Mouse (Mus musculus): ENCODE results near the gene Paics. TPM values are rescaled to one million over a fixed set of nuclear protein-coding genes. Genes with fewer than 3 reads are reported as not detected.
"Not testable (repeated sequence)": the region's sequence is repeated elsewhere in the genome, so short reads cannot be mapped to it uniquely, and the experiment has no call there.

Paics gene
- polyA plus RNA-seq, 1 experiment from 2014 or later: 252 TPM

- WGBS: 83% methylated on average over 3 of the region's 3 CpGs
- TF ChIP-seq CTCF (IDR thresholded peaks at IDR 0.05; ENCODE audit: low read depth): no peak
Observed at GRCm38 (mm10) chr5:76910807-76911206, 40.3 kb upstream of the Paics start.

DNA sequence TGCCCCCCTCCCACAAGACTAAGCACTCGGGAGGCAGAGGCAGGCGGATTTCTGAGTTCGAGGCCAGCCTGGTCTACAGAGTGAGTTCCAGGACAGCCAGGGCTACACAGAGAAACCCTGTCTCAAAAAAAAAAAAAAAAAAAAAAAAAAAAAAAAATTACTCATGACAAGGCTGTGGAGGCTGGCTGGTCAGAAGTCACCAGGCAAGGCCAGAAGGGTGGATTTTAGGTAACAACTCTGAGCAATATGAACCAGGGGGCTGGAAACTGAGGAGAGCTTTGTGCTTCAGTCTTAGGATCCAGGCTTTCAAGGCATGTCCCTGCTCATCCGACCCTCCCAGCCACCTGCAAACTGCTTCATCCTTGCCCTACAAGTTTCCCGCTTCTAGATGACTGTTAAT lies 38.6 kb upstream of the Paics start:
- not testable (repeated sequence) for H3K4me3 ChIP-seq (replicated peaks; ENCODE audit: low read depth, low read length); H3K27me3 ChIP-seq (ENCODE audit: insufficient read depth, low read length); H3K27ac ChIP-seq; H3K4me1 ChIP-seq (replicated peaks; ENCODE audit: insufficient read depth, low read length); H3K9me3 ChIP-seq (replicated peaks; ENCODE audit: low read length); H3K9ac ChIP-seq (ENCODE audit: low read depth, low read length); H3K4me2 ChIP-seq (ENCODE audit: low read length); ATAC-seq (replicated peaks; ENCODE audit: low FRiP score, low read depth); DNase-seq (ENCODE audit: low spot score)
- 93% methylated on average over 5 of the region's 5 CpGs for WGBS
- peaks cover 22% of the 10 kb centered on the region for H3K36me3 ChIP-seq (ENCODE audit: insufficient read depth, low read length)

More at GRCm38 (mm10) chr5:76910807-76911206, 40.3 kb upstream of the Paics start:
- H3K27me3 ChIP-seq (ENCODE audit: insufficient read depth, low read length): no peaks in the 10 kb centered on the region
- H3K4me2 ChIP-seq (ENCODE audit: low read length): no peak overlapping the region
- DNase-seq (ENCODE audit: low spot score) (no peak), ATAC-seq (replicated peaks; ENCODE audit: low FRiP score, low read depth) (no peak)
- no peak overlapping the region for H3K27ac ChIP-seq
- H3K36me3 ChIP-seq (ENCODE audit: insufficient read depth, low read length): peaks cover 19% of the 10 kb centered on the region
- no peak overlapping the region for H3K9ac ChIP-seq (ENCODE audit: low read depth, low read length)
- peaks cover 4% of the 10 kb centered on the region; the same call in 1 of the 2 replicates for H3K4me1 ChIP-seq (replicated peaks; ENCODE audit: insufficient read depth, low read length)
- H3K9me3 ChIP-seq (replicated peaks; ENCODE audit: low read length): no peaks in the 10 kb centered on the region
- no peak overlapping the region for H3K4me3 ChIP-seq (replicated peaks; ENCODE audit: low read depth, low read length)

DNA sequence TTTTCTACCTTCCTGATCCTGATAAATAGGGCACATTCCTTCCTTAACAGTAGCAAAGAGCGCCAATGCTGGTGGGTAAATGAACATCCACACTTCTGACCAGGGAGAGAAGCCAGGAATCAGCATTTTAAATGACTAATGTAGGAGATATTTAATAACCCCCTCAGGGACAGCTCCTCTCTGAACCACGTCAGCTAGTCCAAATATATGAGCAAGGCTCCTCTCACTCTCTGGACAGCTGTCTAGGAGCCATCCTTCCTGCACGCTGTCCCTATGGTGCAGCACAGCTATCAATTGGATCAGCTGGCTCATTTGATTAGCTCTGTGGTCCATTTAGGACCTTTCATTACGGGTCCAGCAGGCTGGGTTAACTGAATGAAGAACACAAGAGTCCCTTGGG lies 28.3 kb upstream of the Paics start:
- Histone ChIP-seq H3K9ac (ENCODE audit: low read depth, low read length) (no peak overlapping the region), H3K9me3 (replicated peaks; ENCODE audit: low read length) (0 out of 2 replicates have a peak, but pooled peaks cover 4% of the 10 kb centered on the region), H3K36me3 (ENCODE audit: insufficient read depth, low read length) (peaks cover 42% of the 10 kb centered on the region), H3K27ac (peak overlapping the region; percentile 40; the same call in 1 of the 2 replicates), H3K27me3 (ENCODE audit: insufficient read depth, low read length) (no peaks in the 10 kb centered on the region), H3K4me1 (replicated peaks; ENCODE audit: insufficient read depth, low read length) (no peaks in the 10 kb centered on the region), H3K4me3 (replicated peaks; ENCODE audit: low read depth, low read length) (no peak overlapping the region), H3K4me2 (ENCODE audit: low read length) (no peak overlapping the region)
- WGBS: 78% methylated on average over 4 of the region's 4 CpGs
- DNase-seq (ENCODE audit: low spot score) (no peak), ATAC-seq (replicated peaks; ENCODE audit: low FRiP score, low read depth) (no peak)
- no peak for TF ChIP-seq CTCF (IDR thresholded peaks at IDR 0.05; ENCODE audit: low read depth)

- Histone ChIP-seq H3K36me3 (ENCODE audit: insufficient read depth, low read length) (peaks cover 37% of the 10 kb centered on the region), H3K27me3 (ENCODE audit: insufficient read depth, low read length) (no peaks in the 10 kb centered on the region), H3K4me3 (replicated peaks; ENCODE audit: low read depth, low read length) (no peak overlapping the region), H3K4me1 (replicated peaks; ENCODE audit: insufficient read depth, low read length) (no peaks in the 10 kb centered on the region), H3K4me2 (ENCODE audit: low read length) (no peak overlapping the region), H3K9ac (ENCODE audit: low read depth, low read length) (no peak overlapping the region), H3K9me3 (replicated peaks; ENCODE audit: low read length) (0 out of 2 replicates have a peak, but pooled peaks cover 4% of the 10 kb centered on the region), H3K27ac (peak overlapping the region; percentile 40; the same call in 1 of the 2 replicates)
- no peak for TF ChIP-seq CTCF (IDR thresholded peaks at IDR 0.05; ENCODE audit: low read depth)
- peak; percentile 70 for ATAC-seq (replicated peaks; ENCODE audit: low FRiP score, low read depth)
- WGBS: 59% methylated on average over 13 of the region's 13 CpGs
- peak; percentile 81 for DNase-seq (ENCODE audit: low spot score)
Observed at GRCm38 (mm10) chr5:76923428-76923827, 27.7 kb upstream of the Paics start.

- Histone ChIP-seq H3K9ac (ENCODE audit: low read depth, low read length) (no peak overlapping the region), H3K9me3 (replicated peaks; ENCODE audit: low read length) (0 out of 2 replicates have a peak, but pooled peaks cover 4% of the 10 kb centered on the region), H3K4me1 (replicated peaks; ENCODE audit: insufficient read depth, low read length) (0 out of 2 replicates have a peak, but pooled peaks cover 2% of the 10 kb centered on the region), H3K27ac (no peak overlapping the region), H3K36me3 (ENCODE audit: insufficient read depth, low read length) (peaks cover 31% of the 10 kb centered on the region), H3K27me3 (ENCODE audit: insufficient read depth, low read length) (no peaks in the 10 kb centered on the region), H3K4me3 (replicated peaks; ENCODE audit: low read depth, low read length) (no peak overlapping the region), H3K4me2 (ENCODE audit: low read length) (no peak overlapping the region)
- DNase-seq (ENCODE audit: low spot score) (no peak), ATAC-seq (replicated peaks; ENCODE audit: low FRiP score, low read depth) (no peak)
- TF ChIP-seq CTCF (IDR thresholded peaks at IDR 0.05; ENCODE audit: low read depth): no peak
- 34% methylated on average over 1 of the region's 1 CpGs for WGBS
Observed at GRCm38 (mm10) chr5:76924296-76924695, 26.8 kb upstream of the Paics start.

GRCm38 (mm10) chr5:76928124-76928832 lies 22.8 kb upstream of the Paics start:
- Histone ChIP-seq H3K9ac (ENCODE audit: low read depth, low read length) (no peak overlapping the region), H3K4me2 (ENCODE audit: low read length) (peak overlapping the region; percentile 36), H3K4me3 (replicated peaks; ENCODE audit: low read depth, low read length) (peak overlapping the region; percentile 10; the same call in 1 of the 2 replicates), H3K27ac (peak overlapping the region; percentile 80), H3K36me3 (ENCODE audit: insufficient read depth, low read length) (peaks cover 16% of the 10 kb centered on the region), H3K27me3 (ENCODE audit: insufficient read depth, low read length) (no peaks in the 10 kb centered on the region), H3K9me3 (replicated peaks; ENCODE audit: low read length) (0 out of 2 replicates have a peak, but pooled peaks cover 4% of the 10 kb centered on the region), H3K4me1 (replicated peaks; ENCODE audit: insufficient read depth, low read length) (0 out of 2 replicates have a peak, but pooled peaks cover 3% of the 10 kb centered on the region)
- ATAC-seq (replicated peaks; ENCODE audit: low FRiP score, low read depth) (peak; percentile 53), DNase-seq (ENCODE audit: low spot score) (peak; percentile 94)
- 57% methylated on average over 16 of the region's 16 CpGs for WGBS
- no peak for TF ChIP-seq CTCF (IDR thresholded peaks at IDR 0.05; ENCODE audit: low read depth)

All from kidney, postnatal 0 days (tissue).